Mouse (Mus musculus) embryonic facial prominence, embryonic 11.5 days (tissue): ENCODE measurements around the gene Eef1b2. TPM values are rescaled to one million over a fixed set of nuclear protein-coding genes. Genes with fewer than 3 reads are reported as not detected.
A peak's percentile ranks its signal among the peaks of the same experiment; 100 is the strongest.

Experiments
- ATAC-seq: fragments of 200-750 bp; cut with Nextera tagmentation; replicated peaks from 2 replicates; pipeline ENCODE4 v1.8.0; 2017; ENCODE audit warnings: low read depth; ENCODE audit not compliant: insufficient number of reproducible peaks, low FRiP score, low TSS enrichment
- DNase-seq: peaks from one replicate; pipeline ENCODE4 v3.0.0-alpha.2; 2015; ENCODE audit warnings: low spot score
- H3K27ac ChIP-seq: fragments of 300-500 bp; sonication (generic); replicated peaks from 2 replicates; pipeline ENCODE4 v1.5.1; 2014; ENCODE audit warnings: mild to moderate bottlenecking, low read depth, low read length, control low read depth
- H3K27me3 ChIP-seq: fragments of 300-500 bp; sonication (generic); 2 replicates; pipeline ENCODE4 v1.6.1; 2014; ENCODE audit warnings: mild to moderate bottlenecking, low read length, moderate library complexity, mixed read lengths; ENCODE audit not compliant: control insufficient read depth, insufficient read depth
- H3K36me3 ChIP-seq: fragments of 300-500 bp; sonication (generic); replicated peaks from 2 replicates; pipeline ENCODE4 v1.6.1; 2014; ENCODE audit warnings: low read depth, mild to moderate bottlenecking, low read length, moderate library complexity, mixed read lengths; ENCODE audit not compliant: control insufficient read depth, insufficient read depth
- H3K4me1 ChIP-seq: fragments of 300-500 bp; sonication (generic); 2 replicates; pipeline ENCODE4 v1.6.1; 2014; ENCODE audit warnings: low read length, mixed read lengths; ENCODE audit not compliant: control insufficient read depth, insufficient read depth
- H3K4me2 ChIP-seq: fragments of 300-500 bp; sonication (generic); 2 replicates; pipeline ENCODE4 v1.6.1; 2014; ENCODE audit warnings: low read depth, mild to moderate bottlenecking, control low read depth, low read length, moderate library complexity
- H3K4me3 ChIP-seq: fragments of 300-500 bp; sonication (generic); 2 replicates; pipeline ENCODE4 v1.5.1; 2014; ENCODE audit warnings: low read depth, low read length, control low read depth
- H3K9ac ChIP-seq: fragments of 300-500 bp; sonication (generic); replicated peaks from 2 replicates; pipeline ENCODE4 v1.6.1; 2014; ENCODE audit warnings: mild to moderate bottlenecking, control low read depth, low read length
- H3K9me3 ChIP-seq: fragments of 300-500 bp; sonication (generic); replicated peaks from 2 replicates; pipeline ENCODE4 v1.6.1; 2016; ENCODE audit warnings: mild to moderate bottlenecking, low read length, inconsistent platforms, mixed read lengths; ENCODE audit not compliant: control insufficient read depth
- WGBS: fragments of 180-500 bp; shearing (Covaris S2); extraction: QIAGEN DNeasy Blood & Tissue Kit; methylation state at CpG from one replicate; pipeline ENCODE4 v1.1.7; 2014; 5-methylcytosine and 5-hydroxymethylcytosine counted together
- polyA plus RNA-seq: library from polyadenylated mRNA; unstranded; fragments of >200 nt; fragmentation: Nextera tagmentation; extraction: Ambion mirVana; gene quantifications from 2 replicates; pipeline ENCODE4 v1.2.1, GENCODE M21; 2014

Eef1b2 gene
- polyA plus RNA-seq, 1 experiment from 2014 or later: 611 TPM

DNA sequence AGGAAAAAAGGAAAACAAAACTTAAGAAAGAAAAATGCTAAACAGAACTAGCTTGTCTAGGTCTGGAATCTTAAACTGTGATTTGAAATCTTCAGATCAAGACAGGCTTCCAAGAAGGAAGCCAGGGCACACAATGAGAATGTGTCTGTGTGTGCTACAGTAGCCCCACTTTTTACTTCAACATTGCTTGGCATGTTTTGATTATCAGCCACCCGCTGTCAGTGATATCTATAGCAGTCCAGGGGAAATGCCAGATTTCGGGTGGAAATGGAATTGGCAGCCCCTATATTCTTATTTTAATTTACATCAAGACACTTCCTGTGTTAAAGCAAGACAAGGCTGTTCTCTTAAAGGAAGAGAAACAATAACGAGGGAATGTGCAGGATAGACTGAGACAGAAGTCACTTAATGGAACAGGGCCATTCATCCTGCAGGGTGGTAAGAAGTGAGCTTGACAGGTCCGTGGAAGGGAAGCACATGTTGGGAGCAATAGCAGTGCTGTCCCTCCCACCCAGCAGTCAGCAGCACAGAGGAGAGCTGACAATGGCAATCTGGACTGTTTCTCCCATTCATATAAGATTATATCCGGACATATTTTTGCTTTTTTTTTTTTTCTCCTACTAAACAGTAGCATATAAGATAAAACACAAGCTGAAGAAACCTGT is 19.4 kb downstream of the Eef1b2 start:
- Histone ChIP-seq H3K27ac (no peak overlapping the region), H3K4me1 (no peaks in the 10 kb centered on the region), H3K9me3 (0 out of 2 replicates have a peak, but pooled peaks cover 6% of the 10 kb centered on the region), H3K36me3 (no peaks in the 10 kb centered on the region), H3K4me2 (no peak overlapping the region), H3K27me3 (no peaks in the 10 kb centered on the region), H3K9ac (no peak overlapping the region), H3K4me3 (no peak overlapping the region)
- DNase-seq (no peak), ATAC-seq (no peak)
- 66% methylated on average over 5 of the region's 5 CpGs for WGBS

DNA sequence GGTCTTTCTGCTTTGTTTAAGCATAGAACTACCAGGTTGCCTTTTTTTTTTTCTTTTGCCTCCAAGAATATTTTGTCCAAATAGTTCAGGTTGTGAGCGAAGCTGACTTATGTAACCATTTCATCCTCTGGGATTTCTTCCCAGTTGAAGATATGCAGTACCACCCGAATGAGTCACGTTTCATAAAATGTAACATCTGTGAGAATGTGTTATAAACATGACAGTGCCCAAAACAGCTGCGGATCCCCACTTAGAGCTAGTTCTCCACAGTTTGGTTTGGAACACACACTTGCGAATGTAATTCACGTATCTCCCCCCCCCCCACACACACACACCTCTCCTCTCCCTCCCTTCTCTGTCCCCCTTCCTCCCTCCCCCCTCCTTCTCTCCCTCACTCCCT is 22.8 kb downstream of the Eef1b2 start:
- DNase-seq (no peak), ATAC-seq (no peak)
- Histone ChIP-seq H3K9me3 (0 out of 2 replicates have a peak, but pooled peaks cover 6% of the 10 kb centered on the region), H3K4me3 (no peak overlapping the region), H3K4me1 (peaks cover 2% of the 10 kb centered on the region; the same call in 1 of the 2 replicates), H3K4me2 (no peak overlapping the region), H3K27ac (no peak overlapping the region), H3K36me3 (no peaks in the 10 kb centered on the region), H3K27me3 (no peaks in the 10 kb centered on the region), H3K9ac (no peak overlapping the region)
- WGBS: 85% methylated on average over 6 of the region's 6 CpGs

DNA sequence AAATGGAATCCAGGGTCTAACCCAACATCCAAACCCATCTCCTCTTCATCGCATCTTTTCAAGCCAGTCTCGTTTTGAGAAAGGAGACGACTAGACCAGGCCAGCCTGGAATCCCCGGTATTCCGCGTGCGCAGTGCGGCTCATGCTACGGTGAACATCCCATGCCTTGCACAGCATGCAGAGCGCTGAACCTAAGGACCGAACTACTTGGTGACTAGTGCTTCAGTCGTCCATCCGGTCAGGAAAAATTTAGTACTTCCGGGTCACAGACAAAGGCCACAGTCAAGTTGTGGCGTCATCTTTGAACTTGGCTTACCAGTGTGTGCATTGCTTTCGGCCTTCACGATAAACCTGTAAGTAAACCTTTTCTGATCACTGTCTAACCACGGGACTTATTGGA is 23.7 kb downstream of the Eef1b2 start:
- 93% methylated on average over 18 of the region's 18 CpGs for WGBS
- ATAC-seq (no peak), DNase-seq (no peak)
- Histone ChIP-seq H3K27ac (no peak overlapping the region), H3K9ac (no peak overlapping the region), H3K27me3 (no peaks in the 10 kb centered on the region), H3K4me3 (no peak overlapping the region), H3K36me3 (no peaks in the 10 kb centered on the region), H3K4me1 (peaks cover 3% of the 10 kb centered on the region; the same call in 1 of the 2 replicates), H3K4me2 (no peak overlapping the region), H3K9me3 (0 out of 2 replicates have a peak, but pooled peaks cover 6% of the 10 kb centered on the region)

DNA sequence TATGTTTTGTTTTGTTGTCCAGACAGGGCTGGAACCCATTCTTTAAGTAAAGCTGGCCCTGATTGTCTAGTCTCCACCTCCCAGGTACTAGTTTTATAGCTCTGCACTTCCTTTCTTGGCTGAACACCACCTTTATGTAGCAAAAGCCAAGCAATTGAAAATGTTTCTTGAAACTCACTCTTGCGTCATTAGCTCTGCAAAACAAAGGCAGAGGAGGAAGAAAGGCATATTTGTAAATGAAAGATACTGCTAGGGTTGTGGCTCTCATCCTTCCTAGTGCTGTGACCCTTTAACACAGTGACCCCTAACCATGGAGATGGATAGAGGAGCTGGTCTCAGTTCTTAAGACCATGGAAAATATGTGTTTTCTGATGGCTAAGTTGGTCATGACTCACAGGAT is 25.0 kb downstream of the Eef1b2 start:
- no peak overlapping the region for H3K9ac ChIP-seq
- 80% methylated on average over 1 of the region's 1 CpGs for WGBS

DNA sequence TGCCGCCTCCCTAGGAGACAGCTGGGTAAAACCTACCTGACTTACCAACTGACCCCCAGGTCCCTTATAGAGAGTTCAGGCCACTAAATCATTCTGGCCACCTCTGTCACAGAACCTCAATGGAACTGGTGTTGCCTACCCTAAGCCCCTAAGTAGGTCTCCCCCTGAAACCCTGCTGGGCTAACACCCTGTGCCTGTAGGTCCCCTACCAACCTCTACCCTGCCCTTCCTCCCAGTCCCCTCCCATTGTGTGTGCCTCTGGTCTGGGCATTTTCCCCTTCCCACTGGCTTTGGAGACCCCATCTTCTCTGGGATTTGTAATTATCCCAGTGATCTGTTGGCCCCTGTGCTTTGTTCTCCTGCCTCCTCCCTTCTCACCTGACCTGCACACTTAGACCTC is 26.8 kb downstream of the Eef1b2 start:
- no peaks in the 10 kb centered on the region for H3K36me3 ChIP-seq
- no peak overlapping the region for H3K27ac ChIP-seq
- no peak overlapping the region for H3K4me3 ChIP-seq
- no peak overlapping the region for H3K4me2 ChIP-seq
- 0 out of 2 replicates have a peak, but pooled peaks cover 6% of the 10 kb centered on the region for H3K9me3 ChIP-seq
- WGBS: 85% methylated on average over 1 of the region's 1 CpGs
- no peak overlapping the region for H3K9ac ChIP-seq
- no peak for ATAC-seq
- H3K27me3 ChIP-seq: no peaks in the 10 kb centered on the region
- DNase-seq: no peak
- peaks cover 3% of the 10 kb centered on the region; the same call in 1 of the 2 replicates for H3K4me1 ChIP-seq

More for the DNA sequence above, 25.0 kb downstream of the Eef1b2 start:
- Histone ChIP-seq H3K9me3 (0 out of 2 replicates have a peak, but pooled peaks cover 6% of the 10 kb centered on the region), H3K36me3 (no peaks in the 10 kb centered on the region), H3K4me1 (peaks cover 3% of the 10 kb centered on the region; the same call in 1 of the 2 replicates), H3K4me2 (no peak overlapping the region), H3K27me3 (no peaks in the 10 kb centered on the region), H3K27ac (no peak overlapping the region), H3K4me3 (no peak overlapping the region)
- ATAC-seq (no peak), DNase-seq (no peak)

DNA sequence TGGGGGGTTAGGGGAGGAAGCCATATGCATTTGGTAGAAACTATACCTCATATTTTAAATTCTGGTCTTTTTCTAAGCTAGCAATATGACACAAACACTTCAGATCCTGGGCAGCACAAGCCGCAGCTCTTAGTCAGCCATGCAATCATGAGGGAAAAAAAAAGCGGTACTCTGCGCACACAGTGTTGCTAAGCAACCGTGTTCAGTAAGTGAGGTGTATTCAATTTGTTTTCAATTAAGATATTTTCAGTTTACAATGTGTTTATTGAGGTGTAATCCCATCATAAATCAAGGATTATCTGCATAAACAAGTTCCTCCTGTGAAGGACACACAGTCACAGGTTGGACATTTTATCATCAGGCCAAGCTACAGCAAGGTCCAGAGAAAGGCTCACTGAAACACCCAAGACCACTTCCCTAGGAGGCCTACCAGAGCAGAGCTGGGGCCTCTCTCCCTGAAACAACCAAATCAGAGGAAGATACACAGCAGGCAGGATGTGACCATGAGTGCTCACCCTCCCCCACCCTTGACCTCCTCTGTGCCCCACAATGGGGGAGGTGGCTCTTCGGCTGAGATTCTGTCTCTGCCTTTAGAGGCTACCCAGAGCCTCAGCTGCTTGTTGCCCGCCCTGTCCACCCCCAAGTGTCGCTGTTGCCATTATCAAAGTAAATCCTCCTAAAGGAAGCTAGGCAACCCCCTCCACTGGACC is 27.5 kb downstream of the Eef1b2 start:
- Histone ChIP-seq H3K27me3 (no peaks in the 10 kb centered on the region), H3K4me2 (no peak overlapping the region), H3K9me3 (0 out of 2 replicates have a peak, but pooled peaks cover 6% of the 10 kb centered on the region), H3K9ac (no peak overlapping the region), H3K4me3 (no peak overlapping the region), H3K27ac (no peak overlapping the region; the same call in 1 of the 2 replicates), H3K4me1 (peaks cover 3% of the 10 kb centered on the region; the same call in 1 of the 2 replicates), H3K36me3 (no peaks in the 10 kb centered on the region)
- WGBS: 11% methylated on average over 7 of the region's 7 CpGs
- DNase-seq (peak; percentile 73), ATAC-seq (peak; percentile 91)

DNA sequence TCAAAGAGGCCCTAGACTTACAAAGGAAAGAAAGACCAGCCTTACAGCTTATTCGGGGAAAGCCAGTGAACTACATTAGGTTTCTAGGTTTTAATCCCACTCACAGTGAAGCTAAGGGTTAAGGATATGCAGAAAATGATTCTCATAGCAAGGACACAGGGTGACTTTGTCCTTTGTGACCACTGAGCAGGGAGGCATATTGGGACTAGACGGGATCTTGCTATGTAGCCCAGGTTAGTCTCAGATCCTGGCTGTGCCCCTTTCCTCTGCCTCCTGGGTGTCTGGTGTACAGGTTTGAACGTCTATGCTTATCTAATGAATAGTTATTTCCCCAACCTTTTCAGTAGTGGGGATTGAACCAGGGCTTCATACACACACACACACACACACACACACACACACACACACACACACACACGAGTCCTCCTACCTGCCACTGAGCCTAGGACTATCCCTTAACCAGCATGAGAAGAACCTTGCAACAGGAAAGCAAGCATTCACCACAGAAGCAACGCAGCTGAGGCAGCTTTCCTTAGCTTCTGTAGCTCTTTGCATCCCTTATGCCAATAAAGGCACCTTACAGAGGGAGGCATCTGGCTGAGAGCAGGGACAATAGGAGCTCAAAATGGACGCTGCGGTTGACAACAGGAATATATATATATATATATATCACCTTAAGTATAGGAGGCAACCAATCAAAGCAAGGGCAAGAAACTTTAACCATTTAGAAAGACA is 28.2 kb downstream of the Eef1b2 start:
- H3K4me2 ChIP-seq: no peak overlapping the region
- H3K9me3 ChIP-seq: 0 out of 2 replicates have a peak, but pooled peaks cover 5% of the 10 kb centered on the region
- peaks cover 3% of the 10 kb centered on the region; the same call in 1 of the 2 replicates for H3K4me1 ChIP-seq
- H3K4me3 ChIP-seq: no peak overlapping the region
- no peaks in the 10 kb centered on the region for H3K36me3 ChIP-seq
- H3K27ac ChIP-seq: no peak overlapping the region
- 27% methylated on average over 7 of the region's 7 CpGs for WGBS
- ATAC-seq (peak; percentile 32; the same call in 1 of the 2 replicates), DNase-seq (no peak)
- no peaks in the 10 kb centered on the region for H3K27me3 ChIP-seq
- H3K9ac ChIP-seq: no peak overlapping the region; the same call in 1 of the 2 replicates
